Mouse (Mus musculus): ENCODE measurements at regions not wholly inside any gene's neighbourhood (a gene's known extent, or its start where the extent isn't known, plus 50 kb on each side); places are given as distances from the start of the nearest gene placed in this dataset.
A peak's percentile ranks its signal among the peaks of the same experiment; 100 is the strongest.
"Not testable (repeated sequence)": the region's sequence is repeated elsewhere in the genome, so short reads cannot be mapped to it uniquely, and the experiment has no call there.

DNA sequence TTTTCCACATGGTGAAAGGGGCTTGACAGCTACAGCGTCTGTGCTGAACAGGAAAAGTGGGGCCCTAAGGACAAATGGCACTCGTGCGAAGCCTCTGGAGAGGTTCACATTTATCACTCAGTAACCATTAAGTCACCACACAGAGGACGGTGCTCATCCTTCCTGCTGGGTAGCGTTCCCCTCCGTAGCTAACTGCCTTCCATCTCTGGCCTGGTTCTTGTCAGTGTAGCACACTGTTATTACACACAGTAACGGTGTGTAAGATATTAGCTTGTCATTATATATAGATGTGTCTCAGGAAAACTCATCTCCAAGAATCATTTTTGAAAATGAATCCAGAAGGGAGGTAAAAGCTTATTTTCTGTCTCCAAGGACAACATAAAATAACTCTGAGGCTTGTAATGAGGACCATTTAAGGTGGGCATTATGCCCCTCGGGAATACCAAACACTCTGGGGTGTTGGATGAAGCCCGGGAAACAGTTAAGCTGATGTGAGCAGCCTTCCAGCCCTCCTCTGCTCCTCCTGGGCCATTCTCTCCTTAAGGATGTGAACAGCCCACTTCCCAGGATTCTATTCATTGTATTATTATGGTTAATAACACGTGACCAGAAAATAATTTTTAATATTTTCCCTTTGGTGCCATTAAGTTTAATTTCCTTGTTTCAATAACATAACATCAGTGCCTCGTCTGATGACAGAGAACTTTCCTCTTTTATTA, 222.7 kb upstream of the Arid2 start:
- Histone ChIP-seq H3K4me2 (no peak overlapping the region), H3K27me3 (replicated peaks; ENCODE audit: control insufficient read depth, insufficient read depth, low read length) (no peaks in the 10 kb centered on the region), H3K36me3 (ENCODE audit: control insufficient read depth, insufficient read depth, low read length) (no peaks in the 10 kb centered on the region), H3K9ac (ENCODE audit: low read depth, low read length) (no peak overlapping the region), H3K27ac (ENCODE audit: low read depth, low read length) (no peak overlapping the region), H3K9me3 (ENCODE audit: control insufficient read depth, low read length) (no peaks in the 10 kb centered on the region), H3K4me1 (replicated peaks; ENCODE audit: control insufficient read depth, insufficient read depth, low read length) (no peaks in the 10 kb centered on the region), H3K4me3 (ENCODE audit: low read depth, low read length) (no peak overlapping the region)
- ATAC-seq (replicated peaks; ENCODE audit: low FRiP score) (no peak), DNase-seq (ENCODE audit: low spot score) (no peak)
- 68% methylated on average over 11 of the region's 11 CpGs for WGBS

DNA sequence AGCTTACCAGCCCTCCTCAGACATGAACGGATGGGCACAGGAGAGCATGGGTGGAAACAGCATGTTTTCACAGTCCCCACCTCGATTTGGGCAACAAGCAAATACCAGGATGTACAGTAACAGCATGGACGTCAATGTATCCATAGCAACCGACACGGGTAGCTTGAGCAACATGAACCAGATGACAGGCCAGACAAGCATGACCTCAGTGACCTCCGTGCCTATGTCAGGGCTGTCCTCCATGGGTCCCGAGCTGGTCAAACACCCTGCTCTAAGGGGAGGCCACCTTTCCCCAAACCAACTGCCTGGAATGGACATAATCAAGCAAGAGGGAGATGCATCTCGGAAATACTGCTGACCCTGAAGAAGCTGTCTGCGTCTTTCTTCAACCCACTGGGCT, 211.7 kb upstream of the Arid2 start:
- Histone ChIP-seq H3K27me3 (replicated peaks; ENCODE audit: control insufficient read depth, insufficient read depth, low read length) (no peaks in the 10 kb centered on the region), H3K4me1 (replicated peaks; ENCODE audit: control insufficient read depth, insufficient read depth, low read length) (no peaks in the 10 kb centered on the region), H3K9ac (ENCODE audit: low read depth, low read length) (no peak overlapping the region), H3K4me3 (ENCODE audit: low read depth, low read length) (no peak overlapping the region), H3K9me3 (ENCODE audit: control insufficient read depth, low read length) (no peaks in the 10 kb centered on the region), H3K4me2 (no peak overlapping the region), H3K36me3 (ENCODE audit: control insufficient read depth, insufficient read depth, low read length) (no peaks in the 10 kb centered on the region), H3K27ac (ENCODE audit: low read depth, low read length) (no peak overlapping the region)
- DNase-seq (ENCODE audit: low spot score): no peak
- peak; percentile 61 for ATAC-seq (replicated peaks; ENCODE audit: low FRiP score)
- 68% methylated on average over 9 of the region's 9 CpGs for WGBS

- Histone ChIP-seq H3K4me1 (replicated peaks; ENCODE audit: control insufficient read depth, insufficient read depth, low read length) (no peaks in the 10 kb centered on the region), H3K27me3 (replicated peaks; ENCODE audit: control insufficient read depth, insufficient read depth, low read length) (no peaks in the 10 kb centered on the region), H3K4me3 (ENCODE audit: low read depth, low read length) (no peak overlapping the region), H3K27ac (ENCODE audit: low read depth, low read length) (no peak overlapping the region), H3K4me2 (no peak overlapping the region), H3K36me3 (ENCODE audit: control insufficient read depth, insufficient read depth, low read length) (no peaks in the 10 kb centered on the region), H3K9me3 (ENCODE audit: control insufficient read depth, low read length) (no peaks in the 10 kb centered on the region), H3K9ac (ENCODE audit: low read depth, low read length) (no peak overlapping the region)
- DNase-seq (ENCODE audit: low spot score) (no peak), ATAC-seq (replicated peaks; ENCODE audit: low FRiP score) (no peak)
- WGBS: 51% methylated on average over 5 of the region's 5 CpGs
These were observed 209.6 kb upstream of the Arid2 start for GRCm38 (mm10) chr15:96077756-96078155.

DNA sequence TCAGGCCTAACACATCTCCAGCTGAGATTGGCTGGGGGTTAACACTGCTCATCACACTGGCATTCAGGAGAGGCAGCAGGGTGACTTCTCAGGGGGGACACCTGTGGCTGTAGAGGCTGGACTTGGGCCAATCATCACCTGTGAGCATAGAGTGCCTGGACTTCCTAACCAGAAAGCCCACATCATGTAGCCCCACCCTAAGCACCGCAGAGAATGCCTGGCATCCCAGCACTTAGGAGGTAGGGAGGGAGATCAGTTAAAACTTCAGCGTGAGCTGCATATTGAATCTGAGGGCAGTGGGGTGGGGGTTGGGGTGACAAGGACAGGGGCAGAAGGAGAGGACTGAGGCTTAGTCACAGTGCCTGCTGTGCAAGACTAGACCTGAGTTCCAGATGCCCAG, 208.7 kb upstream of the Arid2 start:
- no peak overlapping the region for H3K4me3 ChIP-seq (ENCODE audit: low read depth, low read length)
- no peaks in the 10 kb centered on the region for H3K36me3 ChIP-seq (ENCODE audit: control insufficient read depth, insufficient read depth, low read length)
- H3K4me1 ChIP-seq (replicated peaks; ENCODE audit: control insufficient read depth, insufficient read depth, low read length): no peaks in the 10 kb centered on the region
- DNase-seq (ENCODE audit: low spot score): no peak
- no peak overlapping the region for H3K4me2 ChIP-seq
- H3K27me3 ChIP-seq (replicated peaks; ENCODE audit: control insufficient read depth, insufficient read depth, low read length): no peaks in the 10 kb centered on the region
- H3K9me3 ChIP-seq (ENCODE audit: control insufficient read depth, low read length): no peaks in the 10 kb centered on the region
- ATAC-seq (replicated peaks; ENCODE audit: low FRiP score): no peak
- WGBS: 24% methylated on average over 2 of the region's 2 CpGs
- H3K27ac ChIP-seq (ENCODE audit: low read depth, low read length): no peak overlapping the region
- H3K9ac ChIP-seq (ENCODE audit: low read depth, low read length): no peak overlapping the region

- H3K9ac ChIP-seq (ENCODE audit: low read depth, low read length): no peak overlapping the region
- no peaks in the 10 kb centered on the region for H3K27me3 ChIP-seq (replicated peaks; ENCODE audit: control insufficient read depth, insufficient read depth, low read length)
- DNase-seq (ENCODE audit: low spot score) (no peak), ATAC-seq (replicated peaks; ENCODE audit: low FRiP score) (no peak)
- H3K4me1 ChIP-seq (replicated peaks; ENCODE audit: control insufficient read depth, insufficient read depth, low read length): no peaks in the 10 kb centered on the region
- H3K4me2 ChIP-seq: no peak overlapping the region
- WGBS: 85% methylated on average over 9 of the region's 9 CpGs
- H3K27ac ChIP-seq (ENCODE audit: low read depth, low read length): no peak overlapping the region
- H3K36me3 ChIP-seq (ENCODE audit: control insufficient read depth, insufficient read depth, low read length): no peaks in the 10 kb centered on the region
- H3K4me3 ChIP-seq (ENCODE audit: low read depth, low read length): no peak overlapping the region
- no peaks in the 10 kb centered on the region for H3K9me3 ChIP-seq (ENCODE audit: control insufficient read depth, low read length)
These were observed 197.6 kb upstream of the Arid2 start for GRCm38 (mm10) chr15:96089676-96090075.

DNA sequence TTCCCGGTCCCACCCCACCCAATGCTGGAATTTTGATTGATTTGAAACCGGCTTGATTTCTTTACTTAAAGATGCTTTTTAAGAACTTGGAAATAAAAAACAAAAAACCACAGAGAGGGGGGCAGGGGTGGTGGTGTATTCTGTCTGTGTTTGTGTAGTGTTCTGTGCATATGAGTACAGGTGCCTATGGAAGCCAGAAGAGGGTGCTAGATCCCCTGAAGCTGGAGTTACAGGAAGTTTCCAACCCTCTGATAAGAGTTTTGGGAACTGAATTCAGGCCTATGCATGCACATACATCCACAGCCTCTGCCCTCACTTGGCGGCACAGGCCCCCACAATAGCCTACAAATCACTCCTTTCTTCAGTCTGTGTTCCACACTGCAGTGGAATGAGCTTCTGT, 190.9 kb upstream of the Arid2 start:
- no peak overlapping the region for H3K4me3 ChIP-seq (ENCODE audit: low read depth, low read length)
- H3K4me1 ChIP-seq (replicated peaks; ENCODE audit: control insufficient read depth, insufficient read depth, low read length): no peaks in the 10 kb centered on the region
- no peak overlapping the region for H3K27ac ChIP-seq (ENCODE audit: low read depth, low read length)
- ATAC-seq (replicated peaks; ENCODE audit: low FRiP score): no peak
- H3K9ac ChIP-seq (ENCODE audit: low read depth, low read length): no peak overlapping the region
- H3K36me3 ChIP-seq (ENCODE audit: control insufficient read depth, insufficient read depth, low read length): no peaks in the 10 kb centered on the region
- DNase-seq (ENCODE audit: low spot score): no peak
- no peak overlapping the region for H3K4me2 ChIP-seq
- H3K9me3 ChIP-seq (ENCODE audit: control insufficient read depth, low read length): no peaks in the 10 kb centered on the region
- no peaks in the 10 kb centered on the region for H3K27me3 ChIP-seq (replicated peaks; ENCODE audit: control insufficient read depth, insufficient read depth, low read length)
- WGBS: 63% methylated on average over 3 of the region's 3 CpGs

- no peaks in the 10 kb centered on the region for H3K4me1 ChIP-seq (replicated peaks; ENCODE audit: control insufficient read depth, insufficient read depth, low read length)
- 76% methylated on average over 5 of the region's 5 CpGs for WGBS
- DNase-seq (ENCODE audit: low spot score): no peak
- no peaks in the 10 kb centered on the region for H3K9me3 ChIP-seq (ENCODE audit: control insufficient read depth, low read length)
- no peak overlapping the region for H3K27ac ChIP-seq (ENCODE audit: low read depth, low read length)
- no peak overlapping the region for H3K4me3 ChIP-seq (ENCODE audit: low read depth, low read length)
- no peaks in the 10 kb centered on the region for H3K36me3 ChIP-seq (ENCODE audit: control insufficient read depth, insufficient read depth, low read length)
- H3K4me2 ChIP-seq: no peak overlapping the region
- ATAC-seq (replicated peaks; ENCODE audit: low FRiP score): no peak
- no peak overlapping the region for H3K9ac ChIP-seq (ENCODE audit: low read depth, low read length)
- no peaks in the 10 kb centered on the region for H3K27me3 ChIP-seq (replicated peaks; ENCODE audit: control insufficient read depth, insufficient read depth, low read length)
These were observed 188.5 kb upstream of the Arid2 start for GRCm38 (mm10) chr15:96098821-96099220.

DNA sequence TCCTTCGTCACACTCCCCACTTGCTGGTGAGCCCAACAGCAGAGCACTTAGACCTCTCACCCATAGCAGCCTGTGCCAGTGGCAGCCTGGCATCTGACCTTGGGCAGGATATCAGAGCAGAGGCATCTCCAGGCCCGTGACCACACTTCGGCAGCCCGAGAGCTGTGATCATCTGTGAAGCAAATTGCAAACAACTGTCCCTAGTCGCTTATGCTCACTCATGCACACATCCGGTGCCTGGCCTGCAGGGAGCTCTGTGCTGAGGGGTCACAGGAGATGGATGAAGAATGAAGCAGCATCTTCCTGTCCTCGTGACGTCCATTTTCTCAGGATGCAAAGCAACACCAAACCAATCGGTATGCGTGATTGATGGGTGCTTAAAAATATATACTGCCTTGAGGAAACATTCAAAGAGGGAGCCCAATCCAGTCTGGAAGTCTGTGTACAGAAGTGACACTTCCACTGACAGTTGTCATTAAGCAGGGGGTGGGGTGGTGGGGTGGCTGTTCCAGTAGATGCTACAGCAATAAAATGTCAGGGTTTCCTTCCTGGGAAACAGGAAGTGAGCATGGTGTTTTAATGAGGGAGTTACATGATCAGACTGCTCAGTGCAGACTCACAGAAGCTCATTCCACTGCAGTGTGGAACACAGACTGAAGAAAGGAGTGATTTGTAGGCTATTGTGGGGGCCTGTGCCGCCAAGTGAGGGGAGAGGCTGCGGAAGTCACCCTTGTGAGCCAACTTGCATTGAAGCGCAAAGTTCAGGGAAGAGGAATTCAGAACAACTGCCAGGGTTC, 187.3 kb upstream of the Arid2 start:
- DNase-seq (ENCODE audit: low spot score); H3K9ac ChIP-seq (ENCODE audit: low read depth, low read length); H3K9me3 ChIP-seq (ENCODE audit: control insufficient read depth, low read length); H3K27me3 ChIP-seq (replicated peaks; ENCODE audit: control insufficient read depth, insufficient read depth, low read length); H3K4me3 ChIP-seq (ENCODE audit: low read depth, low read length); H3K27ac ChIP-seq (ENCODE audit: low read depth, low read length); ATAC-seq (replicated peaks; ENCODE audit: low FRiP score); H3K36me3 ChIP-seq (ENCODE audit: control insufficient read depth, insufficient read depth, low read length); H3K4me1 ChIP-seq (replicated peaks; ENCODE audit: control insufficient read depth, insufficient read depth, low read length); H3K4me2 ChIP-seq: not testable (repeated sequence)
- WGBS: 78% methylated on average over 11 of the region's 13 CpGs

GRCm38 (mm10) chr15:96103737-96104136, 183.6 kb upstream of the Arid2 start:
- no peaks in the 10 kb centered on the region for H3K9me3 ChIP-seq (ENCODE audit: control insufficient read depth, low read length)
- DNase-seq (ENCODE audit: low spot score) (no peak), ATAC-seq (replicated peaks; ENCODE audit: low FRiP score) (no peak)
- H3K9ac ChIP-seq (ENCODE audit: low read depth, low read length): no peak overlapping the region
- no peaks in the 10 kb centered on the region for H3K4me1 ChIP-seq (replicated peaks; ENCODE audit: control insufficient read depth, insufficient read depth, low read length)
- no peaks in the 10 kb centered on the region for H3K27me3 ChIP-seq (replicated peaks; ENCODE audit: control insufficient read depth, insufficient read depth, low read length)
- no peak overlapping the region for H3K4me3 ChIP-seq (ENCODE audit: low read depth, low read length)
- no peak overlapping the region for H3K27ac ChIP-seq (ENCODE audit: low read depth, low read length)
- no peak overlapping the region for H3K4me2 ChIP-seq
- 64% methylated on average over 6 of the region's 6 CpGs for WGBS
- H3K36me3 ChIP-seq (ENCODE audit: control insufficient read depth, insufficient read depth, low read length): no peaks in the 10 kb centered on the region

Measured in liver, embryonic 11.5 days (tissue).